Mouse (Mus musculus): Measurements from ENCODE around the gene Ecpas.

Gene Ecpas

GRCm38 (mm10) chr4:58912629-58913335, at the start of gene Ecpas:
Ecpas (minus strand) TSS chr4:58912749.
- peak; percentile 51 for DNase-seq (ENCODE audit: low spot score)

- DNase-seq (ENCODE audit: low spot score): no peak
These were observed 49.2 kb upstream of the Ecpas start for GRCm38 (mm10) chr4:58961719-58962118.

DNA sequence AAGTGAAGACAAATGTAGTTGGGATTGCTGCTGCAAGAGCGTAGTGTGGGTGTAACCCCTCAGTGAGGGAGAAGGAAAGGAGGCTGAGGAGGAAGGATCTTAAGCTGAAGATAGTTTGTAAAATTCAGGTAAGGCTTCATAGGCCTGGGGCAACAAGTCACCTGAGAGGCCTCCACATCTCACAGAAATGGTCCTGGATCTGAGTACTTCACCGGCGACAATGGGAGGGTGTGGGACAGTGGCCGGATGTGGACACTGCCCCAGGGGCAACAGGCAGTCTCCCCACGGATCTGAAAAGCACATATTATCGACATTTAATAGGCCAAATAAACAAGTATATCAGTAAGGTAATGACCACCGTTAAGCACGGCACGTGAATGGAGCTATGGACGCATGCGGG, 40.1 kb upstream of the Ecpas start:
- DNase-seq (ENCODE audit: low spot score): no peak

- no peak for DNase-seq (ENCODE audit: low spot score)
These were observed 35.8 kb upstream of the Ecpas start for GRCm38 (mm10) chr4:58948391-58948790.

- no peak for DNase-seq (ENCODE audit: low spot score)
These were observed 32.1 kb upstream of the Ecpas start for GRCm38 (mm10) chr4:58944695-58945094.

DNA sequence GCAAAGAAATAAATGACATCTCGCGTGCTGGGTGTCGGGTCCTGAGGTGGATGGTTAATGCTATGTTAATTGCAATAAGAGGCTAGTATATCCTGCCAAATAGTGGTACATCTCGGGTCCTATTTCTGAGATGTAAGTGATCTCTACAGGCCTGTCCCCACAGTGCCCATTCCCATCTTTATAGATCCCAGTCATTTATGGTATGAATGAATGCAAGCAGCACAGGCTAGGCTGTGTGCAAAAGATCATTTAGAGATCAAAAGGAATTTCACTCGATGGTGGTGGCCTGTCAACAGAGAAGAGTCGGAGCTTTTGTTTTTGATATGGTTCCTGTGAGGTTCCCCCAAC, 31.6 kb upstream of the Ecpas start:
- peak; percentile 34 for DNase-seq (ENCODE audit: low spot score)

DNA sequence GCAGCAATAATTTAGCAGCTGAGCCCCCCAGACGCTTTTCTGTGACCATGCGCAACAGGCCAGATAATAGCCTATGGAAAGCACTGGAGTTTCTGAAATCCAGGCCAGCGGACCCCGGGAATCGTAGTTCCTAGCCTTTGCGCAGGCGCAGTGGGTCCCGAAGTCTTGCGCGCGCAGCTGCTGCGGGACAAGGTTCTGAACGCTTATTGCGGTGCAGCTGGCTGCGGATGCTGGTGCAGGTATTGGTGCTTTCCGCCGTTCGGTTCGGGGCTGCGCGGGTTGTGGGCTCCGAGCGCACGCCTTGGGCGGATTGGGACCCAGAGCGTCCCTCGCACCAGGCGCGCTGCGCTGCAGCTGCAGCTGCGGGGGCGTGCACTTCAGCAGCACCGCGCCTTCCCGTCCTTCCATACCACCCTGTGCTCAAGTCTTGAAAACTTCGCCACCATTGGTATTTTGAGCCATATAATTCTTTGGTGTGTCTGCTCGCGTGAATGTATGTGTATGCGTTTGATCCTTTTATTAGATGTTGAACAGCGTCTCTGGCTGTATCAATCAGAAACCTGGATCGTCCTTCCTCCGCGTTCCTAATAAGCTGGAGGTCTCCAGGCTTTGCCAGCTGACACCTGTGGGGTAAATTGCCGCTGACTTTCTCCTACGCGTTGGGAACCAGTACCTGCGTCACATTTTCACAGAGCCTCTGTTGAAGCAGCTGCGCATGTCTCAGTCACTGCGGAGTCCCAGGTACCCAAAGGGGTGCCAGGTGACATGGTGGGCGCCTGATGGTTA, 31.1 kb upstream of the Ecpas start, which contains the start of gene Zkscan16:
Gene Zkscan16 (plus strand): TSS at position 209 of the 786 bp plus-strand sequence.
- peak; percentile 53 for DNase-seq (ENCODE audit: low spot score)

DNA sequence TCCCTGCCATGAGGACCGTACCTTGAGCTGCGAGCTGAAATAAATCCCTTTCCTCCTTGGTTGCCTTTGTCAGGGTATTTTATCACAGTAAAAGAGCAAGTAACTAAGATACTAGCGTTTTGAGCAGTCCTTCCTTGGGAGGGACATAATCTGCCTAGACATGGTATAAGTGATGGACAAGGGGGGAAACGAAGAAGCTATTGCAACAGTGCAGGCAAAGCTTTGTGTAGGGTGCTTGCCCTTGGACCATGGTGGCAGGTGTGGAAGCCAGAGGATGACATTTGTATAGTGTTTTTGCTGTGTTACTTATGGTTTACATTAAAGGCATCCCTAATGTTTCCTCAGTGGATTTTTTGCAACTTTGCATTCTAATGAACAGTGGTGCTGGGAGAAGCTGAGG, 30.4 kb upstream of the Ecpas start:
- DNase-seq (ENCODE audit: low spot score): no peak

- no peak for DNase-seq (ENCODE audit: low spot score)
These were observed 29.1 kb upstream of the Ecpas start for GRCm38 (mm10) chr4:58941638-58942037.

DNA sequence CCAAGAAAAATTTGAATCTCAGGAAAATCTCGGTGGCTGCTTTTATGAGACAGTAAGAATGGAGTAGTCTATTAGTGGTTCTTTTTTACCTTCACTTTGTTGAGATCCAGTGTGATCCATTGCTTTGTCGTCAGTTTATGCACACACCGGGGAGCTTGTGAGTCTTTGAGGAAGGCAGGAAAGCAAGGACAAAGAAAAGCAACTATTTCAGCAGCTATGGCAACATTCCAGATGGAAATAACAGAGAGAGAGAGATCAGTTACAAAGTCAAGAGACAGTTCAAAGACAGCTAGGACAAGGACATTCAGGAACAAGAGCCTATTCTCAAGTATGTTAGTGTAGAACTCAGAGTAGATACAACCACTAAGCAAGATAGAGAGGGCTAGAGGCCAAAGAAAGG, 23.3 kb upstream of the Ecpas start:
- no peak for DNase-seq (ENCODE audit: low spot score)

- DNase-seq (ENCODE audit: low spot score): peak; percentile 32
These were observed 22.4 kb upstream of the Ecpas start for GRCm38 (mm10) chr4:58934746-58935476.

- DNase-seq (ENCODE audit: low spot score): no peak
These were observed 21.8 kb upstream of the Ecpas start for GRCm38 (mm10) chr4:58934308-58934707.

- no peak for DNase-seq (ENCODE audit: low spot score)
These were observed 20.0 kb upstream of the Ecpas start for GRCm38 (mm10) chr4:58932541-58932940.

- no peak for DNase-seq (ENCODE audit: low spot score)
These were observed 15.1 kb upstream of the Ecpas start for GRCm38 (mm10) chr4:58927661-58928060.

- DNase-seq (ENCODE audit: low spot score): no peak
These were observed 13.6 kb upstream of the Ecpas start for GRCm38 (mm10) chr4:58926120-58926519.

GRCm38 (mm10) chr4:58925664-58926063, 13.1 kb upstream of the Ecpas start:
- DNase-seq (ENCODE audit: low spot score): no peak

DNA sequence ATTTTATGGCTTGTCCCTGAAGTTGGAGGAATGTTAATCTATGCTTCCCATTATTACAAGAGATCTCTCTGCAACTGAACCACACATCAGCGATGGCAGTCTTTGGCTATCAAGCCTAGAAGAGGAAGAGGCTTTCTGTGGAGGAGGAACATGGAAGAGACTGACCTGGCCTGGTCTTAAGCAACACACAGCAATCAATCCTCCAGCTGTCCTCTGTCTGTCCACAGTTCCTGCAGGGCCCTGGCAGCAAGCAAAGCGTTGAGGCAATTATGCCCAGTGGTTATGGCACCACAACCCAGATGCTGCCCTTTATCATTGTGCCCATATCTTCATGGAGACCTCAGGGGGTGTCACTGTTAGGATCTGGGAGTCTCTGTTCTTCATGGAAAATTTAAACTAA, 11.4 kb upstream of the Ecpas start:
- DNase-seq (ENCODE audit: low spot score): no peak

DNA sequence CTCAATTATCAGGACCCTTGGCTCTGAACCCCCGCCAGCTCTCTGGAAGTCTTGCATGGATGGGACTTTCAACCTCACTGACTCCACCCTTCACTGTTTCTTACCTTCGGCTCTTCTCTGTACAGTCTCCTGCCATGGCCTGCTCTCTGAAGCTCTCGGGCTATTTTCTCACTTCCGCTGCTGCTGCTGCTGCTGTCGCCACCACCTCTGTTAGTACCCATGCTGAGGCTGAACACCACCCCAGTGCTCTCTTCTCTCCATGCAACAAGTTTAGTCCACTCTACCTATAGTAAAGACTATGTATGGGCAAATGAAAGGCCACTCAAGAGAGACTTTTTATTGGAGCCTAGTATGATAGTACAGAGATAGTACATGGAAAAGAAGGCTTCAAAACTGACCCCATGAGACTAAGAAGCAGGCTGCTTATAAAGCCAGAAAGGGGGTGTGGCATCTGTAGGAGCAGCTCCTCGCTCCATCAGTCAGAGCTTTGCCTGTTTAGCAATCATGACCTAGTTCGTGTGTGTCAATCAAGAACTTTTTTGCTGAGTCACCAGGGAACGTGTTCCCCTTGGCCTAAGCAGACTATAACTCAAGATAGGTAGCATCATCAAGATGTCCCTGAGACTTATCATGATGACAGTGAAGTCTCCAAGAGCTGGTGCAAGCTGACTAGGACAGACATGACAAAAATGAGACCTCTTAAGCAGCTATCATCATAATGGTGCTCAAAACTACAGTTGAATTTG, 2.7 kb upstream of the Ecpas start:
- DNase-seq (ENCODE audit: low spot score): no peak

DNA sequence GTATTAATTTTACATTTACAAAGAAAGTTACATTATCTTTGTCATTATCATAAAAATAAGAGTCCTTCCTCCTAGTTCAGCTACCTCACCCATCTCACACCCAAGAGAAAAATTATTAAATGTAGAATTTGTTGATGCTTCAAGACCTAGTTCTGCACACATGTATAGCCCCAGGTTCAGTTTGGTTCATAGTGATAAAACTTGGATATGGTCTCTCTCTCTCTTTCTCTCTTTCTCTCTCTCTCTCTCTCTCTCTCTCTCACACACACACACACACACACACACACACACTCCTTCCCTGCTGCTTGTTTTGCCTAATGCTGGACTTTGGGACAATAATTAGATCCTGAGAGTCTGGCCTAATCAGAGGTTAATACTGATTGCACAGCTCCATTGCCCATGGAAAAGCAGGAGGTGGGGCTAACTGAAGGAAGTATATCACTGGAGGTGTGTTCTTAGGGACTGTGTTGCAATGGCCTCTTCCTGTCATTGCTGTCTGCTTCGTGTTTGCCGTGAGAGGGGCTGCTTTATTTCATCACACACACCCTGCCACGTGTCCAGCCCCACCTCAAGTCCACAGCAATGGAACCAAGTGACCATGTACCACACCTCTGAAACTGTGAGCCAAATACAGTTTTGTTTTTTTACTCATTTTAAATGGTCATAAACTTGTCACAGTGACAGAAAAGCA, 932 bp upstream of the Ecpas start:
- DNase-seq (ENCODE audit: low spot score): no peak

GRCm38 (mm10) chr4:58911831-58912628, 519 bp downstream of the Ecpas start:
- DNase-seq (ENCODE audit: low spot score): peak; percentile 48

Data from T-cell, adult 2 months (primary cell).